Mouse (Mus musculus) bone marrow, adult 2 months (tissue): ENCODE results near the gene 1700008P02Rik. TPM values are rescaled to one million over a fixed set of nuclear protein-coding genes. Genes with fewer than 3 reads are reported as not detected.
"Not testable (repeated sequence)": the region's sequence is repeated elsewhere in the genome, so short reads cannot be mapped to it uniquely, and the experiment has no call there.

ENCODE experiments used
- H3K27ac ChIP-seq: fragments of 200-500 bp; 2 replicates; pipeline ENCODE4 v1.5.1; 2012; ENCODE audit warnings: low read depth, mild to moderate bottlenecking, control low read depth, inconsistent platforms, low read length; ENCODE audit not compliant: control insufficient read depth, poor library complexity, insufficient read depth
- H3K4me1 ChIP-seq: fragments of 200-500 bp; 2 replicates; pipeline ENCODE4 v1.6.1; 2011; ENCODE audit warnings: low read length; ENCODE audit not compliant: control insufficient read depth, insufficient read depth
- H3K4me3 ChIP-seq: fragments of 200-500 bp; replicated peaks from 2 replicates; pipeline ENCODE3; 2011; ENCODE audit warnings: mild to moderate bottlenecking, low read depth, low read length, control low read depth; ENCODE audit not compliant: control insufficient read depth
- CTCF ChIP-seq: fragments of 200-500 bp; IDR thresholded peaks from 2 replicates; pipeline ENCODE4 v1.5.1; 2011; ENCODE audit warnings: low read length, control low read depth; ENCODE audit not compliant: control insufficient read depth, insufficient read depth
- POLR2A ChIP-seq: fragments of 200-500 bp; IDR thresholded peaks from 2 replicates; pipeline ENCODE4 v1.6.1; 2011; ENCODE audit warnings: low read depth, mild to moderate bottlenecking, control low read depth, low read length, borderline replicate concordance; ENCODE audit not compliant: control insufficient read depth
- WGBS: fragments of 180-500 bp; shearing (Covaris S2); methylation state at CpG from one replicate; pipeline ENCODE4 v1.1.7; 2018; 5-methylcytosine and 5-hydroxymethylcytosine counted together
- polyA plus RNA-seq: library from polyadenylated mRNA; stranded (reverse); fragments of >200 nt; gene quantifications from 2 replicates; pipeline ENCODE4 v1.2.4, GENCODE M21; 2011; ENCODE audit warnings: low replicate concordance; ENCODE audit not compliant: missing spikeins, insufficient read depth, insufficient read length

The 1700008P02Rik gene
- not detected in 2 replicates for polyA plus RNA-seq

DNA sequence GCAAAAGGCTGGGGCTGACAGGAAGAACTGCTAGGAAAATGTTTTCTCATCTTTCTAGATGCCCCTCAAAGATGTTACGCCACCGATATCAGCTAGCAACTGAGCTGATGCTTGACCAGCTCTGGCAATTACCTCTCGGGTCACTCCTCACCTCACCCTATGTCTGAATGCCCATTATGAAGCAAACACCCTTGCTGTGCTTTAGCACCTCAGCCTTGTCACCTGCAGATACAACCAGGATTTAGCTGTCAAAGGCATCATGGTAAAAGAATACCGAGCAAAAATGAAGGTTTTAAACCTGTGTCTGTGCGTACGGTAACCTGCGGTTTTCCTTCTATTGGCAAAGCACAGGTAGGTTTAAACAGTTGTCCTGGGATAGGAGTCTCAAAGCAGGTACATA, at the start of gene 1700008P02Rik:
Gene 1700008P02Rik (minus strand): TSS at position 101 of the 400 bp plus-strand sequence.
- 84% methylated on average over 7 of the region's 7 CpGs for WGBS
- H3K27ac ChIP-seq: no peak within 1 kb of the TSS
- H3K4me3 ChIP-seq: no peak within 1 kb of the TSS
- TF ChIP-seq CTCF (no peak), POLR2A (no peak)
- no peaks in the 10 kb centered on the region for H3K4me1 ChIP-seq

GRCm38 (mm10) chr3:6649411-6649810, 29.2 kb upstream of the 1700008P02Rik start:
- H3K4me3 ChIP-seq: no peak overlapping the region
- H3K27ac ChIP-seq: no peak overlapping the region
- no peak for TF ChIP-seq CTCF
- WGBS: 49% methylated on average over 2 of the region's 2 CpGs
- no peaks in the 10 kb centered on the region for H3K4me1 ChIP-seq

GRCm38 (mm10) chr3:6638151-6638550, 17.9 kb upstream of the 1700008P02Rik start:
- not testable (repeated sequence) for H3K4me1 ChIP-seq, H3K4me3 ChIP-seq, H3K27ac ChIP-seq

DNA sequence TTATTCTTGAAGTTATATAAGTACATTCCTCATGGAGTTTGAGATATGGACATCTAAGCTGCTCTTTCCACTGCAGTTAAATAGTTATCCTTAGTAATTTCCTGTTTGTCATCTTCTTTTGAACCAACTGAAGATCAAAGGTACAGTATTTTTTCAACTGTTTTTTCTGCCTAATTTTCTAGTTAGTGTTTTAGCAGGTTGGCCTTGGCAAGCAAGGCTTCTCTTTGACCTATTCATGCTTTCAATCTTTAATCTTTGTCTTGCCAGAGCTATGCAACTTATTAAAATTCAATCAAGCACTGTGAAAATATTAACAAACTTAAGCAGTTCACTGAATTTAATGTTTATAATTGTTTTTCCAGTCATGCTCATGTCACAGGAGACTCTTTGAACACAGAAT, 14.0 kb upstream of the 1700008P02Rik start:
- Histone ChIP-seq H3K4me3 (no peak overlapping the region), H3K27ac (no peak overlapping the region), H3K4me1 (no peaks in the 10 kb centered on the region)
- no peak for TF ChIP-seq CTCF
- no peak for TF ChIP-seq POLR2A

GRCm38 (mm10) chr3:6617881-6618280, 2.4 kb downstream of the 1700008P02Rik start:
- TF ChIP-seq POLR2A: no peak
- no peak for TF ChIP-seq CTCF
- Histone ChIP-seq H3K4me1 (no peaks in the 10 kb centered on the region), H3K27ac (no peak overlapping the region), H3K4me3 (no peak overlapping the region)
